Mouse (Mus musculus) heart, embryonic 15.5 days (tissue): Measurements from ENCODE around the gene Dst. TPM values are rescaled to one million over a fixed set of nuclear protein-coding genes. Genes with fewer than 3 reads are reported as not detected.
A peak's percentile ranks its signal among the peaks of the same experiment; 100 is the strongest.

ENCODE experiments used
- ATAC-seq: fragments of 200-750 bp; cut with Nextera tagmentation; replicated peaks from 2 replicates; pipeline ENCODE4 v1.8.0; 2017; ENCODE audit warnings: low read depth, moderate TSS enrichment; ENCODE audit not compliant: insufficient number of reproducible peaks, insufficient read depth, low FRiP score
- H3K27ac ChIP-seq: fragments of 300-500 bp; sonication (generic); 2 replicates; pipeline ENCODE4 v1.5.1; 2015; ENCODE audit warnings: mild to moderate bottlenecking, inconsistent platforms
- H3K27me3 ChIP-seq: fragments of 300-500 bp; sonication (generic); 2 replicates; pipeline ENCODE4 v1.6.1; 2015; ENCODE audit warnings: inconsistent platforms
- H3K36me3 ChIP-seq: fragments of 300-500 bp; sonication (generic); 2 replicates; pipeline ENCODE4 v1.6.1; 2015; ENCODE audit warnings: mild to moderate bottlenecking, inconsistent platforms
- H3K4me1 ChIP-seq: fragments of 300-500 bp; sonication (generic); replicated peaks from 2 replicates; pipeline ENCODE4 v1.6.1; 2015; ENCODE audit warnings: inconsistent platforms
- H3K4me2 ChIP-seq: fragments of 300-500 bp; sonication (generic); 2 replicates; pipeline ENCODE4 v1.6.1; 2015; ENCODE audit warnings: inconsistent platforms, mild to moderate bottlenecking, moderate library complexity
- H3K4me3 ChIP-seq: fragments of 300-500 bp; sonication (generic); 2 replicates; pipeline ENCODE4 v1.5.1; 2015; ENCODE audit warnings: mild to moderate bottlenecking, inconsistent platforms
- H3K9ac ChIP-seq: fragments of 300-500 bp; sonication (generic); 2 replicates; pipeline ENCODE4 v1.6.1; 2015; ENCODE audit warnings: mild to moderate bottlenecking, inconsistent platforms
- H3K9me3 ChIP-seq: fragments of 300-500 bp; sonication (generic); replicated peaks from 2 replicates; pipeline ENCODE4 v1.6.1; 2016; ENCODE audit warnings: inconsistent platforms
- WGBS: fragments of 180-500 bp; shearing (Covaris S2); methylation state at CpG from one replicate; pipeline ENCODE4 v1.1.7; 2015; ENCODE audit warnings: mixed read lengths; 5-methylcytosine and 5-hydroxymethylcytosine counted together
- polyA plus RNA-seq: library from polyadenylated mRNA; unstranded; fragments of >200 nt; fragmentation: Nextera tagmentation; extraction: Ambion mirVana; gene quantifications from 2 replicates; pipeline ENCODE4 v1.2.1, GENCODE M21; 2015

Gene Dst
- polyA plus RNA-seq, 1 experiment from 2014 or later = 21.4 TPM

GRCm38 (mm10) chr1:34068341-34068740, 160.3 kb downstream of the Dst start:
- no peak for ATAC-seq
- WGBS = 55% methylated on average over 5 of the region's 5 CpGs
- Histone ChIP-seq H3K4me1 (peaks cover 32% of the 10 kb centered on the region), H3K4me3 (no peak overlapping the region), H3K9me3 (no peaks in the 10 kb centered on the region), H3K36me3 (no peaks in the 10 kb centered on the region), H3K27ac (no peak overlapping the region), H3K4me2 (no peak overlapping the region), H3K9ac (no peak overlapping the region), H3K27me3 (no peaks in the 10 kb centered on the region)

DNA sequence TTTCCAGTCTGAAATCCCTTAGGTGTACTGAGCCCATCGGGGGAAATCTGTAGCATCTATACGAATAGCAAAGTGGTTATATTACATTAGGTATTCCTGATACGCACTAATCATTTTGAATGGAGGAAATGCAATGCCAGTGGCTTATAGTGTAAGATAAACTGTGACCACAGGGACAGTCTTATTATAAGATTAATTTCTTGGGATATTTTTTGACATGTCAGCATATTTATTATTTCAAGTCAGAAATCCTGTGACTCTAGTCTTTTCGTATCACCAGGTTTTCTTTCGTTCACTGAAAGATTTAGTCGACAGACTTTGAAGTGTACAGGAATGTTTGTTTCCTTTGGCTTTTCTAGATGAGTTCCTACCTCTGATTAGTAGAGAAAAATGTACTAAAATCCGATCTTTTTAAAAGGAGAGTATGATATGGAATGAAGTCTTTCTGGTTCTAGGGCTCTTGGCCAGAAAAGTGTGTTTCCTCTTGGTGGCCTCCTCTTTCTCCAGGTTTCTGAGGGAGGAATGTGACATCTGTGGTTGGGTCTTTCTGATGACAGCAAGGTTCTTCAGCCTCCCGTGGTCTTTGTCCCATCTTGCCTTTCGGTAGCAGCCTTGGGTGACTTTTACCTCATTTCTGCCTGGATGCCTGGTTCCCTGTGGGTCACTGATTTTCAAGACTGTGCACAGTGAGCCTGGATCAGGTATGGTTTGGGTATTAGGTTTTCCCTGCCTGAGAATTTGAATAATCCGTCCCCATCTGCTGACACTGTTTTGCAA, 161.7 kb downstream of the Dst start:
- no peak overlapping the region for H3K4me3 ChIP-seq
- H3K4me1 ChIP-seq = peaks cover 46% of the 10 kb centered on the region
- no peak overlapping the region for H3K27ac ChIP-seq
- no peaks in the 10 kb centered on the region for H3K27me3 ChIP-seq
- H3K9me3 ChIP-seq = no peaks in the 10 kb centered on the region
- ATAC-seq = no peak
- H3K36me3 ChIP-seq = no peaks in the 10 kb centered on the region
- H3K9ac ChIP-seq = no peak overlapping the region
- 76% methylated on average over 10 of the region's 10 CpGs for WGBS
- H3K4me2 ChIP-seq = no peak overlapping the region

DNA sequence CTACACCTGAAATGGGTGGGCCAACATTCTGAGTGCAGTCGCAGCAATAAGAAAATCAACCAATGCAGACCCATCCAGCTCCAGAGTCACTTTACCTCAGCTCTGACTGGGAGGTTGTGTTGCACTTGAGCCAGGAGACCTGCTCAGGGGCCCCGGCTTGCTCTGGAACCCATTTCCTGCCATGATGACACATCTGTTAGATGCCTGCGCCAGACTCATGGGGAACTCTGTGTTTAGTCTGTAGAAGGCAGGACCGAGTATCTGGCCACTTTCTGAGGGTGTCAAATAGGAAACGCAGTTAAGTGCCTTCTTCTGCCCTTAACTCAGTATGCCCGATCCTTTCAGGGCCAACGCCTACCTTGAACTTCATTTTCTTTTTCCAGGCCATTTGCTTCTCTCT, 162.4 kb downstream of the Dst start:
- no peak overlapping the region for H3K4me3 ChIP-seq
- peaks cover 50% of the 10 kb centered on the region for H3K4me1 ChIP-seq
- no peak for ATAC-seq
- no peak overlapping the region; the same call in 1 of the 2 replicates for H3K27ac ChIP-seq
- no peaks in the 10 kb centered on the region for H3K27me3 ChIP-seq
- no peak overlapping the region for H3K9ac ChIP-seq
- H3K9me3 ChIP-seq = no peaks in the 10 kb centered on the region
- H3K36me3 ChIP-seq = no peaks in the 10 kb centered on the region
- H3K4me2 ChIP-seq = no peak overlapping the region
- WGBS = 44% methylated on average over 7 of the region's 7 CpGs

- Histone ChIP-seq H3K4me2 (no peak overlapping the region), H3K36me3 (no peaks in the 10 kb centered on the region), H3K27ac (peak overlapping the region; percentile 41), H3K4me3 (no peak overlapping the region), H3K9me3 (no peaks in the 10 kb centered on the region), H3K4me1 (peaks cover 50% of the 10 kb centered on the region), H3K27me3 (no peaks in the 10 kb centered on the region), H3K9ac (no peak overlapping the region)
- WGBS = 63% methylated on average over 6 of the region's 6 CpGs
- no peak for ATAC-seq
These were observed 163.1 kb downstream of the Dst start for GRCm38 (mm10) chr1:34070991-34071639.

DNA sequence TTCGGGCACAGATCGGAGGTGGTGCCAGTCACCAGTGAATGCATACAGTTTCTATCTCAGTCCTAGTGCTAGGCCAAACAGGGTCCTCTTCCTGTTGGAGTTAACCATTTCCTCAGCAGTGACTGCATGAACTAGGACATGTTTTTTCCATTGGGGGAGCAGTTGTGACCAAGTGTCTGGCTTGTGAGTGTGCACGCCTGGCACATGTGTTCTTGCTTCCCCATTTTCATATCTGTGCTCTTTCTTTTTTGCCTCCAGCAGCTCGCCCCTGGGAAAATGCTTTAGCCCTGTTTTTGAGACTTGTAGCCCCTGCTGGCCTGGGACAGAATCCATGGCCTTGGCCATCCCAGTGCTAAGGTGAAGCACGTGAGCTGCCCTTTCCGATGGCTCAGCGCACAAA, 164.2 kb downstream of the Dst start:
- Histone ChIP-seq H3K36me3 (no peaks in the 10 kb centered on the region), H3K4me1 (peaks cover 57% of the 10 kb centered on the region), H3K9ac (no peak overlapping the region), H3K27me3 (no peaks in the 10 kb centered on the region), H3K9me3 (no peaks in the 10 kb centered on the region), H3K4me2 (no peak overlapping the region), H3K4me3 (no peak overlapping the region), H3K27ac (no peak overlapping the region)
- WGBS = 73% methylated on average over 7 of the region's 7 CpGs
- ATAC-seq = no peak

DNA sequence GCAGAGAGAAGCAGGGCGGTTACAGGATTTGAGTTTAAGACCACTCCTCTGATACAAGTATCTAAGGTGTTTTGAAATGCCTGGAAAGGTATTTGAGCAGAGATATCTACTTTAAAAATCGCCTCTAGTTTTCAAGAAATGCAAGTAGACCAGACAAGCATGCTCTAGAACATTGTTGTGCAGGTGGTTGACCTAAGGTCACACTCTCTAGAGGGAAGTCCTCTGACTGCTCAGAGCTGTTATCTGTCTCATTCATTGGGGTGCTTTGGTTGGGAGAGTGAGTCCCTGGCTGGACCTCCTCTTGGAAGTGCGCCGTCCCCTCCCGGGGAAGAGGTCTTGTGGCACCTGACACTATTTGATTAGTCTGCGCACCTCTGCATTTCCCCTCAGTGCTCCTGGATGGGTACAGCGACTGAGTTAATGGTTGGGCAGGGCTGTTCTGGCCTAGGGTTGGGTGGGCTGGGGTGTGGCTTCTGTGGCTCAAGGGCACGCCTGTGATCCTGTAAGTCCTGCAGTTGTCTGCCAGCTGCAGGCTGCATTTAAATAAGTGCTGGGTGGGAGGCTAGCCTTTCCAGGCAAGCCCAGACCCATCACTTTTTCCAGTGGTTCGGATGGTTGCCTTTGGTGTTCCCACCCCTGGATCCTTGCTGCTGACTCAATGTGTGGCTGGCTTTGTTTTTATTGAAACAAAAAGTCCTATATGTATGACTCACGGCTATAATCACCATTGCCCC, 165.6 kb downstream of the Dst start:
- Histone ChIP-seq H3K4me1 (peaks cover 62% of the 10 kb centered on the region), H3K36me3 (no peaks in the 10 kb centered on the region), H3K27me3 (no peaks in the 10 kb centered on the region), H3K27ac (no peak overlapping the region), H3K4me3 (no peak overlapping the region), H3K9ac (no peak overlapping the region), H3K4me2 (no peak overlapping the region), H3K9me3 (no peaks in the 10 kb centered on the region)
- 44% methylated on average over 10 of the region's 10 CpGs for WGBS
- ATAC-seq = no peak

GRCm38 (mm10) chr1:34074245-34075187, 166.5 kb downstream of the Dst start:
- Histone ChIP-seq H3K9me3 (no peaks in the 10 kb centered on the region), H3K27ac (peak overlapping the region; percentile 46; the same call in 1 of the 2 replicates), H3K36me3 (no peaks in the 10 kb centered on the region), H3K4me3 (no peak overlapping the region), H3K4me1 (peaks cover 62% of the 10 kb centered on the region), H3K4me2 (peak overlapping the region; percentile 40), H3K9ac (no peak overlapping the region; the same call in 1 of the 2 replicates), H3K27me3 (no peaks in the 10 kb centered on the region)
- ATAC-seq = no peak
- WGBS = 37% methylated on average over 15 of the region's 15 CpGs

DNA sequence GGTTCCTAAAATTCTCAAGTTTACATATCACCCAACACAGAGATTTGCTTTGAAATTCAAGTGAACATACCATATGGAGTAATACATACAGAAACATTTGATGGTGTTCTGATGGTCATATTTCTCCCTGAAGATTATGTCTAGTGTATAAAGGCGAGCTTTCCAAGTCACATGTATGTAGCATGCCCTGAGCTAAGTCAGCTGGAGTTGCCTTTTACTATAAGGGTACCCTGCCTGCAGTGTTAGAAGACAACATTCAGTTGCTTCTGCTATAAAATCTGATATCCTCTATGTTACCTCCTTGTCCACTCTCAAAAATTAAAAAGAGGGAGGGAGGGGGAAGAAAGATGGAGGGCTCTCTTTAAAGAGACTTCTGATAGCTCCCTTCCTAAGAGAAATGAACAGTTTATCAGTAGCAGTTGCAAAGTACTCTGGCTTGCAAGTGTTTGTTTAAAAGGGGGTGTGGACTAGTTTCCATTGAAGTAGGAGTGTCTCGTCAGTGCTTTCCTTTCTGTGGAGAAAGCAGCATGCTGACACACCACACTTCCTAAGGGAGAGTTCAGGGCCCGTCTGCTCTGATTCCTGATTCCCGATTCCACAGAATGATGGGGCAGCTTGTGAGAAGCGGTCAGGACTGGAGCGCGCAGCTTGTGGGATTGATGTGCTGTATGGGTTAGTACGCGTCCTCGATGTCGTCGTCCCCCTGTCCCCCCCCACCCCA, 168.8 kb downstream of the Dst start:
- no peaks in the 10 kb centered on the region for H3K9me3 ChIP-seq
- no peak overlapping the region for H3K27ac ChIP-seq
- H3K4me3 ChIP-seq = peak overlapping the region; percentile 35
- peaks cover 43% of the 10 kb centered on the region for H3K4me1 ChIP-seq
- H3K27me3 ChIP-seq = no peaks in the 10 kb centered on the region
- no peaks in the 10 kb centered on the region for H3K36me3 ChIP-seq
- no peak overlapping the region for H3K9ac ChIP-seq
- WGBS = 9% methylated on average over 12 of the region's 12 CpGs
- peak; percentile 53; the same call in 1 of the 2 replicates for ATAC-seq
- H3K4me2 ChIP-seq = peak overlapping the region; percentile 56

DNA sequence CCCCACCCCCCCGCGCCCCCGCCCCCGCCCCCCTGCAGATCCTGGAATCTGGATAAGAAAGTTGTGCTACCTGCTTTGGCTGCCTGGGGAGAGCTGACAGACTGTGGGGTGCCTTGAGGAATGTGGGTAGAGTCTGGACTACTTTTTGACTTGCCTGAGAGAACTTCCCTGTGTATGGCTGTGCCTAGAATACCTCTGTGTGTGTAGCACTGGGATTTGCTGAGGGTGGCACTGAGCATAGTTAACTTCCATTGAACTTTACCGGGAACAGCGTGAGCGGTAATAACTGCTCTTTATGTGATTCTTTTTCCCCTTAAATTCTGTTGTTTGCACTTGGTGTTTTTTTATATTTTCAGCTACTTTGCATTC, 169.4 kb downstream of the Dst start:
- no peaks in the 10 kb centered on the region for H3K36me3 ChIP-seq
- no peak overlapping the region for H3K27ac ChIP-seq
- no peaks in the 10 kb centered on the region for H3K27me3 ChIP-seq
- H3K4me2 ChIP-seq = peak overlapping the region; percentile 56
- no peaks in the 10 kb centered on the region for H3K9me3 ChIP-seq
- H3K9ac ChIP-seq = no peak overlapping the region
- H3K4me3 ChIP-seq = peak overlapping the region; percentile 35
- H3K4me1 ChIP-seq = peaks cover 39% of the 10 kb centered on the region
- ATAC-seq = peak; percentile 31; the same call in 1 of the 2 replicates
- 12% methylated on average over 7 of the region's 7 CpGs for WGBS

GRCm38 (mm10) chr1:34077941-34078340, 169.9 kb downstream of the Dst start:
- Histone ChIP-seq H3K4me2 (peak overlapping the region; percentile 56; the same call in 1 of the 2 replicates), H3K27ac (no peak overlapping the region), H3K9me3 (no peaks in the 10 kb centered on the region), H3K4me3 (no peak overlapping the region), H3K4me1 (peaks cover 36% of the 10 kb centered on the region), H3K9ac (no peak overlapping the region), H3K27me3 (no peaks in the 10 kb centered on the region), H3K36me3 (no peaks in the 10 kb centered on the region)
- 68% methylated on average over 6 of the region's 6 CpGs for WGBS
- no peak for ATAC-seq
